12 mouse cellular contexts compared by ENCODE assay signal in the genomic region with DNA sequence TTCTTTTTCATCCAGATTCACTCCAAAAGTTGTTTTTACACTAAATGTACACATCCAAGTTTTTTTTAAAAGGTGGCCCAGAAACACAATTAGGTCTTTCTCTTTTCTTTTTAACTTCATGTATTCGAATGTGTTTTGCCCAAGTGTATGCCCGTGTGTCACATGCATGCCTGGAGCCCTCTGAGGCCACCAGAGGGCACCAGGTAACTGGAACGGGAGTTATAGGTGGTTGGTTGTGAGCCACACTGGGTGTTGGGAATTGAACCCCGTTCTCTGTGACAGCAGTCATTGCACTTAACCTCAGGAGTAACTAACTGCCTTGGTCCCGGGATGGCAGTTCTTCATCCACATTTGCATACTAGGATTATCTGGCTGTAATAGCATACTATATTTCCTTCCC.
DNase-seq lines count a peak whose midpoint lies in the region; ATAC-seq and TF ChIP-seq lines count a peak whose summit lies in the region.
"Had no signal": no experiment of that assay in that cellular context is flagged by ENCODE, and none has a peak within 500 bp of the region (broad histone marks: within the 10 kb centered on the region; RNA-seq: fewer than 3 reads in every experiment).

No protein-coding gene starts in this region.

- DNase-seq in adrenal gland, postnatal 14 days: peak; percentile 21
- no peak for DNase-seq in adrenal gland, adult 18-20 months (ENCODE audit: low spot score in 2 of 2)
- DNase-seq in liver, adult 2 months (ENCODE audit: extremely low read depth, low read depth, low spot score): peak; percentile 7
- DNase-seq in NIH3T3 (ENCODE audit: low read depth): peak; percentile 46
- no peak for DNase-seq in liver, postnatal 0 days
- no peak for DNase-seq in cerebellum, adult 9-11 months
- DNase-seq in natural killer cell, adult 2 months (ENCODE audit: low spot score in 2 of 2): no peak
- DNase-seq: cerebellum, adult 8-10 months; heart, postnatal 14 days had no signal

- no peaks in the 10 kb centered on the region for H3K36me3 ChIP-seq in liver, adult 2 months (ENCODE audit: control insufficient read depth, insufficient read depth, low read length)
- no peaks in the 10 kb centered on the region for H3K36me3 ChIP-seq in liver, embryonic 12.5 days
- H3K36me3 ChIP-seq in liver, postnatal 0 days (replicated peaks; ENCODE audit: insufficient read depth, low read length): no peaks in the 10 kb centered on the region
- H3K36me3 ChIP-seq: forebrain, embryonic 15.5 days had no signal

- H3K79me2 ChIP-seq in liver, adult 2 months (ENCODE audit: control insufficient read depth, insufficient read depth, low read length): no peaks in the 10 kb centered on the region

- no peak overlapping the region for H3K4me2 ChIP-seq in liver, embryonic 12.5 days
- H3K4me2 ChIP-seq in liver, postnatal 0 days (ENCODE audit: low read depth, low read length): no peak overlapping the region
- H3K4me2 ChIP-seq: forebrain, embryonic 15.5 days had no signal

- TF ChIP-seq POLR2A in liver, adult 2 months (IDR thresholded peaks at IDR 0.05; ENCODE audit: extremely low read depth, insufficient read depth, low read length): no peak

- H3K27me3 ChIP-seq in liver, adult 2 months (ENCODE audit: control insufficient read depth, insufficient read depth, low read length): no peaks in the 10 kb centered on the region
- no peaks in the 10 kb centered on the region for H3K27me3 ChIP-seq in liver, embryonic 12.5 days (replicated peaks)
- H3K27me3 ChIP-seq in liver, postnatal 0 days (ENCODE audit: insufficient read depth, low read length): no peaks in the 10 kb centered on the region
- H3K27me3 ChIP-seq: forebrain, embryonic 15.5 days had no signal

- H3K27ac ChIP-seq in liver, adult 2 months (replicated peaks; ENCODE audit: insufficient read depth, low read depth, low read length): no peak overlapping the region
- H3K27ac ChIP-seq in liver, embryonic 12.5 days: no peak overlapping the region
- H3K27ac ChIP-seq in liver, postnatal 0 days (ENCODE audit: low read depth): no peak overlapping the region
- H3K27ac ChIP-seq: forebrain, embryonic 15.5 days had no signal

- no peak overlapping the region for H3K9ac ChIP-seq in liver, adult 2 months (ENCODE audit: low read depth, low read length)
- H3K9ac ChIP-seq in liver, embryonic 12.5 days: no peak overlapping the region
- H3K9ac ChIP-seq in liver, postnatal 0 days (replicated peaks): no peak overlapping the region
- H3K9ac ChIP-seq: forebrain, embryonic 15.5 days had no signal

- TF ChIP-seq EP300 in liver, postnatal 0 days (IDR thresholded peaks at IDR 0.05; ENCODE audit: low read depth): no peak

- H3K9me3 ChIP-seq in liver, embryonic 12.5 days (replicated peaks): no peaks in the 10 kb centered on the region
- no peaks in the 10 kb centered on the region for H3K9me3 ChIP-seq in liver, postnatal 0 days (ENCODE audit: low read length)
- H3K9me3 ChIP-seq: forebrain, embryonic 15.5 days had no signal

- peak; percentile 67 for TF ChIP-seq CTCF in liver, adult 2 months (IDR thresholded peaks at IDR 0.05; ENCODE audit: low read depth, low read length)
- TF ChIP-seq CTCF in liver, postnatal 0 days (IDR thresholded peaks at IDR 0.05; ENCODE audit: low read depth): peak; percentile 51

- no peaks in the 10 kb centered on the region for H3K4me1 ChIP-seq in liver, adult 2 months (ENCODE audit: control insufficient read depth, insufficient read depth, low read length)
- no peaks in the 10 kb centered on the region for H3K4me1 ChIP-seq in liver, embryonic 12.5 days
- H3K4me1 ChIP-seq in liver, postnatal 0 days (ENCODE audit: insufficient read depth): no peaks in the 10 kb centered on the region
- H3K4me1 ChIP-seq: forebrain, embryonic 15.5 days had no signal

- no peak overlapping the region for H3K4me3 ChIP-seq in liver, adult 2 months (ENCODE audit: insufficient read depth, low read depth, low read length)
- no peak overlapping the region for H3K4me3 ChIP-seq in liver, embryonic 12.5 days
- H3K4me3 ChIP-seq in liver, postnatal 0 days (ENCODE audit: low read depth, low read length): no peak overlapping the region
- H3K4me3 ChIP-seq: forebrain, embryonic 15.5 days; myocyte had no signal

- WGBS in liver, adult 2 months: 53% methylated on average over 5 of the region's 5 CpGs
- WGBS in liver, embryonic 12.5 days (ENCODE audit: insufficient replicate concordance): 52% methylated on average over 5 of the region's 5 CpGs
- WGBS in liver, postnatal 0 days (ENCODE audit: insufficient replicate concordance): 55% methylated on average over 5 of the region's 5 CpGs

- no peak for ATAC-seq in liver, embryonic 12.5 days
- no peak for ATAC-seq in liver, postnatal 0 days
- ATAC-seq: forebrain, embryonic 15.5 days had no signal

Comparison
In these comparisons a context has a peak if more than half of its experiments do, and no peak if none do; other contexts are left out.
1. DNase-seq: peak in adrenal gland, postnatal 14 days (single experiment), liver, adult 2 months (single experiment) and NIH3T3 (single experiment); none in adrenal gland, adult 18-20 months (0 of 2), liver, postnatal 0 days (single experiment), cerebellum, adult 9-11 months (single experiment) and natural killer cell, adult 2 months (0 of 2).